Mouse (Mus musculus) liver, embryonic 14.5 days (tissue): ENCODE data around the gene Mrpl37.

Source experiments
- CTCF ChIP-seq: IDR thresholded peaks from 2 replicates; pipeline ENCODE4 v1.5.1; 2016; ENCODE audit warnings: antibody characterized with exemption, low read depth, control low read depth
- EP300 ChIP-seq: IDR thresholded peaks from 2 replicates; pipeline ENCODE4 v1.6.1; 2016; ENCODE audit warnings: antibody characterized with exemption, low read depth

DNA sequence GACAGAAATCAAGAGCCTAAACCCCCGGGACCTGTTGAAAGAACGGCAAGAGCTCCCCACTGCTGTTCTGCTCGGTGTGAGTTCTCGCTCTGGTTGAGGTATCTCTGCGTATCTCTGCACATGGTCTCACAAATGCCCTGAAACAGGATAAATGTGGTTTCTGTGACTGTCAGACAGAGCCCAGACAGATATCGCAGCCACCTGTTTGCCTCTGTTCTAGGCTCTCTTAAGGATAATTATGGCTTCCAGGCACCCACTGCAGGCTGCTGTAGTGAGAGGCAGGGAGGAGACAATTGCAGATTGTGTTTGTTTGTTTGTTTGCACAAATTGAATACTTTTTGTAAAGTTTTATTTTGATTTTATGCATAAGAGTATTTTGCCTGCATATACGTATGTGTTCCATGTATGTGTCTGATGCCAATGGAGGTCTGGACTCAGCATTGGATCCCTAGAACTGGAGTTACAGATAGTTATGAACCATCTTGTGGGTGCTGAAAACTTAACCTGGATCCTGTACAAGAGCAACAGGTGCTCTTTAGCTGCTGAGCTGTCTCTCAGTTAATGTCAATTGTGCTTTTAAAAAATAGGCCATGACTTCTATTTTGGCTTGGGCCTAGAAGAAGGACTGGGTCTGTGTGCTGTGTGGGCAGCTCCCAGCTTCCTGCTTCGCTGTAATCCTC, 55.2 kb downstream of the Mrpl37 start:
- no peak for TF ChIP-seq EP300
- TF ChIP-seq CTCF: no peak
